Mouse (Mus musculus): ENCODE results near the gene Nr2c2.

- TF ChIP-seq CTCF (IDR thresholded peaks at IDR 0.05; ENCODE audit: low read depth), result peak; percentile 13; the same call in 1 of the 2 replicates
- no peak for TF ChIP-seq EP300 (IDR thresholded peaks at IDR 0.05; ENCODE audit: low read depth)
Observed at GRCm38 (mm10) chr6:92214773-92215449, 123.7 kb downstream of the Nr2c2 start, which contains the start of gene Rbsn.
